Mouse (Mus musculus) urinary bladder, postnatal 25 days (tissue): ENCODE measurements around the gene Kcne1l.
A peak's percentile ranks its signal among the peaks of the same experiment; 100 is the strongest.

ENCODE experiments used
- DNase-seq: peaks from one replicate; pipeline ENCODE4 v3.0.0; 2022; ENCODE audit warnings: low spot score

The Kcne1l gene

DNA sequence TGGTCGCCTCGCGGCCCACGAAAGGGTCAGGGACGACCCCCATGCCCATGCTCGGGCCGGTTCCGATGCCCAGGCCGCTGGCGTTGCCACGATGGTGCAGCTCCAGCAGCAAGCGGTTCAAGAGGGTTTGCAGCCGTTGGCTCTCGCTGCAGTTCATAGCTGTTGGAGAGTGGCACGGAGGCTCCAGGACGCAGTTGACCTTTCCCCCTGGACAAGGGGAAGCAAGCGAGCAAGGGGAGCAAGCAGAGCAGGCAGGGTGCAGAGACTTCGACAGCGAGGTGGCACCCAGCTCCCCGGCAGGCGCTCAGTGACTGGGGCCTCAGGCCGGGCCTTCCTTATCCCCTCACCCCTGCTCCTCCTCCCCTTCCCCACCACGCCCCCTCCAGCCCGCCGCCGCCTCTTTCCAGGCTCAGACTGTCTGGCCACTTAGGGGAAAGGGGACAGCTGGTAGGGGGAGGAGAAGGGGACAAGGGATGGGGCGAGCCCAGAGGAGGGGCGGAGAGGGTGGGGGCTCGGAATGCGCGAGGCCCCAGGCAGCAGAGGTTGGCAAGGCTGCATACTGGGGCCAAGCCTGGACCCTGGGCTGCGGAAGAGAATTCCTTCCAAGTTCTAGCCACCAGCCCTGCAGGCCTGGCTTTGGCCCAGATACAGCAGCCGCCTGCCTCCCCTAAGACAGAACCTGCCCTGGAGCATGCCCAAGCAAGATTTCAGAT is at the start of gene Kcne1l:
Gene Kcne1l, minus strand, starts transcription at position 426 of the 713 bp plus-strand sequence.
- DNase-seq = no peak

DNA sequence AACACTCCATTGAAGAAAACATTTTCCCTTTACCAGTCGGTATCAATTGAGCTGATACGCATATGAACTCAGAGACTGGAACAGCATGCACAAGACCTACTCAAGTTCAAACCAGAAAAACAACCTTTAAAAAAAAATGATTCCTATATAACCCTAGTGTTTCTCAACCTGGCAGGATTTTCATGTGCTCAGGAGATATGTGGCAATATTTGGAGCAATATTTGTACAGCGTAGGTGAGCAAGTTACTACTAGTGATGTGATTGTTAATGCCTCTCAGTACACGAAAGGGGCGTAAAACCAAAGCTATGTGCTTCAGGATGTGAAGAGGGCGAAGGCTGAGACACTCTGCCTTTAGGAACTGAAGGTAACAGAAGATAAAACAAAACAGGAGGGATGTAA is 30.1 kb upstream of the Kcne1l start:
- DNase-seq = no peak

DNA sequence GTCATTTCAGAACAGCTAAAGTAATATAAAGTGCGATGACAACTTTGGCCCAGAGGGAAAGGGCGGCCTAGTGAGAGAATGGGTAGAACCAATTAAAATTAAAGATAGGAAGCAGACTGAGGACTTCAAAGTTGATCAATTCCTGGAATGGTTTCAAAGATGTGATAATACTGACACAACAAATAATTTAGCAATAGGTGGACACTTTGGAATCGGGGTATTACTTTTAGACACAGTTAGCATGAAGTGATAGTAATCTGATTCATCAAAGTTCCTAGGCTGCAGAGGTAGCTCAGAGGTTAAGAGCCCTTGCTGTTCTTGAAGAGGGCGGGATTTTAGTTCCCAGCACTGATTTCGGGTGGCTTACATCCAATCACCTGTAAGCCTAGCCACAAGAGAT is 29.4 kb upstream of the Kcne1l start:
- no peak for DNase-seq

DNA sequence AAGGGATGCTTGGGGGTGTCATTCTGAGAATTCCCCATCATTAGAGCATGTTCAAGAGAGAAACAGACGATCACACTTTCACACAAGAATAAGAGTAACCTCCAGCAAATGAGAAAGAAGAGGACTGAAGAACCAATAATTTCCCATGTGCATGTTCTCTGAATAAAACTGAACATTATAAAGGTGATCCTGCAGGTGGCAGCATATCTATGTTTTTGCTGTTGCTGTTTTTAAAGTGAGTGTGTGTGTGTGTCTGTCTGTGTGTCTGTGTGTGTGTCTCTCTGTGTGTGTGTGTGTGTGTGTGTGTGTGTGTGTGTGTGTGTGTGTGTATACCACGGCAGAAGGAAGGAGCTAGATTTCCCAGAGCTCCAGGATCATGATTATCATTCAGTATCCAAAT is 19.7 kb upstream of the Kcne1l start:
- no peak for DNase-seq

DNA sequence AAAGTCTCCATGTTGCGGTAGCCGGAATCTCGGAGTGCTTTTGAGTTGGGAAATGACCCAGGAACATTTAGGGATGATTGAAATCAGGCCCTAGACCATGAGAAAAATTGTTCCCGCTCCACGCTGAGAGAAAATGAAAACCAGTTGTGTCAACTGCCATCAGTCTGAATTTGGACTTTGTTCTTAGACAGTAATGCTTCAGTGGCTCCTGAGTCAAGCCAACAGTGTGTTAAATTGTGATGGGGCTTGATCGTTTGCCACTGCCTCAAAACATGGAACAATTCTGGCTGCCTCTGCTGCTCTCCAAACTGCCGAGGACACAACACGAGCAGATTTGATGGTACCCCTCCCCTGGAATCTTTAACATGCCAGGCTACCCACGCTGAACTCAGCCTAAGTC is 10.0 kb upstream of the Kcne1l start:
- DNase-seq = no peak

DNA sequence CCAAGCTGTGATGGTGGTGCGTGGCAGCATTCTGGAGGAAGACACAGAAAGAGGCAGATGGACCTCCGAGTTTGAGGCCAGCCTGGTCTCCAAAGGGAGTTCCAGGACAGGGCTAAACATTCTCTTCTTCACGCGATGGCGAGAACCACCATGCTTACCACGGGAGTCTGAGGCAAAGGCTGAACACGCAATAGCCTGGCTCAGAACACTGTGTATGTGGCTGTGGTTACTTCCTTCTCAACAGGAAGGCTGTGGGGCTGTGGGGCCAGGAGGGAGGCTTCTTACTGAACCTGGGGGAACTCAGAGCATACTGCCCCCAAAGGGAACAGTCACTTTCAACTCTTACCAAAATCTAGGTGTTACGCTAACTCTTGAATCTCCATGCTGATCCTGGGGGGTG is 9.2 kb upstream of the Kcne1l start:
- no peak for DNase-seq

DNA sequence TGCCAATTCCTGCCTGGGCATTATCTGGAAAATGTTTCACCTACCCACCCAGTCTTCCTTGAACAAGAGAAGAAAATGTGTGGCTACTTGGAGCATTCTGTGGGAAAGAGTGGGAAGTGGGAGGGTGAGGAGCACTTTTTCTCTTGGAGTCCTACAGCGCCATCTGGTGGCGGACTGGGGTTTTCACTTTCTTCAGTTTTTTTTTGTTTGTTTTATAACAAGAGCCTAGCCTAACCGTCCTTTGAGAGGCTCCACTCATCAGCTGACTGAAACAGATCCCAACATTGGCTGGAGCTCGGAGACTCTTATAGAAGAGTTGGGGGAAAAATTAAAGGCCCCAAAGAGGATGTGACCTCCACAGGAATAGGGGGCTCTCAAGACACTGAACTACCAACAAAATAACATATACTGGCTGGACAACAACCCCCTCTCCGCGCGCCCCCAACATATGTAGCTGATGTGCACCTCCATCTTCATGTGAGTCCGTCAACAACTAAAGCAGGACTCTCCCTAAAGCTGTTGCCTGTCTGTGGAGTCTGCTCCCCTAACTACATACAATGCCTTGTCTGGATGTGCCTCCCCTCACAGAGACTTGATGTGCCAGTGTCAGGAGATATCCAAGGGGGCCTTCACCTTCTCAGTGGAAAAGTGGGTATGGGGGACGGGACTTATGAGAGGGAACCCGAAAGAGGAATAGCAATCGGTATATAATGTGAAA is 8.4 kb upstream of the Kcne1l start:
- peak; percentile 45 for DNase-seq

DNA sequence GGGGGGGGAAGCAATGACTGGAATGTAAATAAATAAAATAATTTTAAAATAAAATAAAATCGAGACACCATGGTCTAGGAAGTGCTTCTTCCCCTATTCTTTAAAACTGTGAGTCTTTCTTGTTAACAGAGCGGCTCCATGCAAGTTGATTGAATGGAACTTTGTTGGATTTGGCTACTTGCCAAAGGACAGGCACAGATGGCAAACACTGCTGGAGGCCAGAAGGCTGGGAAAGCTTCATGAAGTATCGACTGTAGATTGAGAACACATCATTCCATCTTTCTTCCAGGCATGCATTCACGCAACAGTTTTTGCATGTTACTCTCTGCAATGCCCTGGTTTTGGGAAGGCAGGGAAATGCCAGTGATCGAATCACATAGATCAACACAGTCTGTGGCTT is 4.3 kb upstream of the Kcne1l start:
- no peak for DNase-seq

DNA sequence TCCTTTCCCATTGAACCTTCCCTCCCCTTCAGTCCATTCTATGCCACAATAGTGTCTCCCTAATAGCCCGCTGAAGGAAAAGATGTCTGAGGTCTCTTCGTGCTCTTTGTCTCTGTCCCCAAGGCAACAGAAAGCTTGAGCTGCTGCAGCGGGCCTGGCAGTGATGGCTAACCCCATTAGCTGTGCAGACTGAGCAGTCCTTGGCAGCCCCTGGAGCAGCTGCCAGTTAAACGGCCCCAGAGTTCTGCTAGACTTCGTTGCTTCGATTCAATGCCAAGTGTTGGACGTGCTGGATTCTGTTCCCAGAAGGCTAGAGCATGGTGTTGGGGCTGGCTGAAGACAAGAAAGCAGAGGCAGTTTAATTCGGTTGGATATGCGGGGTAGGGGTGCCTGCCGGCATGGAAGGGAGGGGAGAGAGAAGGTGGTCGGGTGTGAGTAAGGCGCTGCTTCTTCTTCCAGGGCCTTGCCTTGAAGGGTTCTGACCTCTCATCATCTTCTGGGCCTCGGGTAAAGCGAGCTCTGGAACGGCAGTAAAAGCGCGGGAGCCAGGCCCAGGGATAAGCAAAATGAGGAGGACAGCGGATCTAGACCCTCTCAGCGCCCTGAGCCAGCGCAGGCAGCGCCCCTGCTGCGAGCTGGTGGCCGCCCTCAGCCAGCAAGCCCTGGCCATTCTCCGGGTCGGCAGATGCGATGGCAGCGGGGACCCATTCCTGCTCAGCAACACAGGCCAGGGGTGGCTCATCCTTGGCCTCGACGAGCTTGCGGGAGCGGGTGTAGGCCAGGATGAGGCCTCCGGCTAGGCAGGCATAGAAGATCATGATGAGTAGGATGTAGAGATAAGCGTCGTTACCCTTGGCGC is 855 bp downstream of the Kcne1l start:
- DNase-seq = no peak

DNA sequence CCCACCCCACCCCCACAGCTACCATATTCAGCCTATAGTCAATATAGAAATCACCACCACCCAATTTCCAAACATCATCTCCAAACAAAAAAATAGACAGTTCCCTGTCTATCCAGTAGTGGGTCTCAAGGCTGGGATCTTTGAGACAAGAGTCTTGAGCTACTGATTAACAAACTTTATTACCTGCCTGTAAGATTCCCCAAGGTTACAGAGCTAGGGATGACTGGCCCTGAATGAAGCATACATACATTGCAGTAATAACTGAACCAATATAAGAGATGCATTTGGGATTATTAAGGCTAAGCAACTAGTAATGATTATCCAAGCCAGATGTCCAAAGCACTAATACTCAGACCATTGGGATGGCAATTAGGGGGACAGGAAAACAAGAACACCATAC is 1.5 kb downstream of the Kcne1l start:
- no peak for DNase-seq

DNA sequence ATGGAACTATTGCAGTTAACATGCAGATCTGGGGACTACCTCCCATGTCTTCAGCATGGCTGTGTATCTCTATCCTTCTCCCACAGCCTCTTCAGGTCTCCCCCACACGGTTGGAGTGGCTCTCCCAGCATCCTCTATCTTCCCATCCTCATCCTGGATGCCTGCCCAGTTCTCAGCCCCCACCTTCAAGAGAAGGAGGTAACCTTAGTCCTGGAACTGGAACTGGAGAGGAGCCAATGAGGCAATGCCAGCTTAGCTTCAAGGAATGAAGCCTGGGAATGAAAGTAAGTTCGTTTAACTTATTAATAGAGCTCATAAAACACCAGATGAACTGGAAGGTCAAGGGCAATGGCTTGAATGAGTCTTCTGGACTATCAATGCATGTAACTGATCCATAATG is 2.6 kb downstream of the Kcne1l start:
- DNase-seq = no peak

DNA sequence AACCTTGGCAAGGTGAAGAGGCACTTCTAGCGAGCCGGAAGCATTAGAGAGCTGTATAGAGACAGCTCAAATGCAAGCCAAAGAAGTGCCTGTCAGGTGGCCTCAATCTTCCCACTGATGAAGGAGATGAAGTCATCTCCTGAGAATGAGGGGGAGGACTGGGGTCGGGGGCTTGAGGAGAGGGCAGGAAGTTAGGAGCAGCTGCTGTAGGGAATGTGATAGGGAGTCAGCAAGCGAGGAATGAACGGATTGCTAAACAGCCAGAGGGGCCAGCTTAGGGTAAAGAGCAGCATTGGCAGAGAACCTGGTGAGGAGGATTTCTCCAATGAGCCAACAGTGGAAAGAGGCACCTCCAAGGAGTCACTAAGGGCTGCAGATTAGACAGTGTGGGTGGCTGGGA is 20.2 kb downstream of the Kcne1l start:
- DNase-seq = no peak

DNA sequence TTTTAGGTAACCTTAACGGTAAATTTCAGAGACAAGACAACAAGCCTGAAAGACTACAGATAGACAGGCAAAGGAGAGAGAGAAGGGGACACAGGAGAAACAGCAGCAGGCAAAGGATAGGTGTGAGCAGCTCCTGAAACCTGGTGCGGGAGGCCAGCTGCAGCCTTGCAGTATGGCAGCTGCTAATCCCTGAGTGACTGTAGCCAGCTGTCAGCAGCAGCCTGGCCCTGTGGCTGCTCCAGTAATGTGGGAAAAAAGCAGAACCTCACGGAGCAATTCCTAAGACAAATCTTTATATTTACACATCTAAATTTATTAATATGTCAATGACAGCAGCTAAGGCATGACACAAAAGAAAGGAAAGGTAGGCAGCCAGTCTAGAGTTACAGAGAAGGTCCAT is 29.5 kb downstream of the Kcne1l start:
- DNase-seq = no peak

DNA sequence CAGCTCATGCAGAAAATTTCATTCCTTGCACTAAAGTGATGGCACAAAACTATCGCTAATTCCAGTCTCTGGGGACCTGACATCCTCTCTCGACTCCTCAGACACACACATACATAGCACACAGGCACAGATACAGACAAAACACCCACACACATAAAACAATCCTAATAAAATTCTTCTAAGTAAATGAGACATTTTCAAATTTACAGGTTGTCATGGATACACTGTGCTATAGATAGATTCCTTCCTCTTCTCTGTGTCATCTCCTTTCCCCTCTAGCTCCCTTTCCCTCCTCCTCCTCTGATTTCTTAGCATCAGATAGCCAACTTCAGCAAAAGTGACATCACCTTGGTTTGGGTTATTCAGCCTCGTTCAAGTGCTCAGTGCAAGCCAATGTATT is 30.1 kb downstream of the Kcne1l start:
- no peak for DNase-seq
